Mouse (Mus musculus) MEL (cell line): ENCODE measurements around the gene Enoph1.

Experiments used
- CTCF ChIP-seq, 3 experiments: IDR thresholded peaks in 2 of 3; conservative IDR thresholded peaks in 1 of 3; 2 replicates each; pipeline ENCODE4 v1.5.1; 2011 to 2012; ENCODE audit warnings: low read length in 3 of 3, low read depth in 2 of 3, mild to moderate bottlenecking in 2 of 3, improper control_type of control experiment in 1 of 3, inconsistent platforms in 1 of 3, mixed read lengths in 1 of 3, moderate library complexity in 1 of 3; ENCODE audit not compliant: control insufficient read depth in 1 of 3, insufficient read depth in 1 of 3, poor library complexity in 1 of 3, severe bottlenecking in 1 of 3
- E2F4 ChIP-seq: IDR thresholded peaks from 2 replicates; pipeline ENCODE4 v1.6.1; 2011; ENCODE audit warnings: low read depth, low read length, improper control_type of control experiment, borderline replicate concordance
- KAT2A ChIP-seq: conservative IDR thresholded peaks from 2 replicates; pipeline ENCODE4 v1.6.1; 2012; ENCODE audit warnings: low read depth, low read length, improper control_type of control experiment, inconsistent platforms
- MAZ ChIP-seq: IDR thresholded peaks from 2 replicates; pipeline ENCODE4 v1.6.1; 2012; ENCODE audit warnings: low read depth, mild to moderate bottlenecking, inconsistent platforms, low read length, improper control_type of control experiment
- MYB ChIP-seq: IDR thresholded peaks from 2 replicates; pipeline ENCODE4 v1.6.1; 2011; ENCODE audit warnings: mild to moderate bottlenecking, low read depth, low read length, improper control_type of control experiment
- POLR2A ChIP-seq, 2 experiments: IDR thresholded peaks; 2 replicates each; pipeline ENCODE4 v1.6.1; 2011 to 2012; ENCODE audit warnings: low read length in 2 of 2, mild to moderate bottlenecking in 2 of 2, control low read depth in 1 of 2, improper control_type of control experiment in 1 of 2, low read depth in 1 of 2, moderate library complexity in 1 of 2; ENCODE audit not compliant: control insufficient read depth in 1 of 2, insufficient read depth in 1 of 2, poor library complexity in 1 of 2
- TCF12 ChIP-seq: IDR thresholded peaks from 2 replicates; pipeline ENCODE4 v1.6.1; 2014; ENCODE audit warnings: low read depth, mild to moderate bottlenecking, inconsistent platforms, low read length, improper control_type of control experiment, moderate library complexity

- TF ChIP-seq POLR2A (IDR thresholded peaks at IDR 0.05; ENCODE audit: control insufficient read depth in 1 of 2, insufficient read depth in 1 of 2, low read depth in 1 of 2, low read length in 2 of 2, poor library complexity in 1 of 2): no peak
- no peak for TF ChIP-seq CTCF (IDR thresholded peaks at IDR 0.05 in 2 of 3, conservative IDR thresholded peaks at IDR 0.05 in 1 of 3; ENCODE audit: control insufficient read depth in 1 of 3, insufficient read depth in 1 of 3, low read depth in 2 of 3, low read length in 3 of 3, poor library complexity in 1 of 3, severe bottlenecking in 1 of 3)
- no peak for TF ChIP-seq TCF12
- no peak for TF ChIP-seq MAZ
- no peak for TF ChIP-seq KAT2A
- TF ChIP-seq MYB: no peak
- no peak for TF ChIP-seq E2F4
Measured at GRCm38 (mm10) chr5:100082006-100082405, 42.2 kb downstream of the Enoph1 start.
